In genomic region chr9:16159366-16159765, GRCm38 (mm10) we compare ENCODE assay signal across 28 mouse cellular contexts.
DNase-seq lines count a peak whose midpoint lies in the region; ATAC-seq and TF ChIP-seq lines count a peak whose summit lies in the region.
"Had no signal": no experiment of that assay in that cellular context is flagged by ENCODE, and none has a peak within 500 bp of the region (broad histone marks: within the 10 kb centered on the region; RNA-seq: fewer than 3 reads in every experiment).

No protein-coding gene starts in this region.

- no peak for TF ChIP-seq EP300 in heart, adult 2 months (IDR thresholded peaks at IDR 0.05; ENCODE audit: insufficient read depth, low read depth, low read length)

- H3K4me1 ChIP-seq in heart, adult 2 months (ENCODE audit: control insufficient read depth, insufficient read depth, low read length): no peaks in the 10 kb centered on the region
- no peaks in the 10 kb centered on the region for H3K4me1 ChIP-seq in liver, adult 2 months (ENCODE audit: control insufficient read depth, insufficient read depth, low read length)
- no peaks in the 10 kb centered on the region for H3K4me1 ChIP-seq in liver, embryonic 12.5 days
- no peaks in the 10 kb centered on the region for H3K4me1 ChIP-seq in E14TG2a.4 (replicated peaks; ENCODE audit: low read depth, low read length)
- H3K4me1 ChIP-seq in midbrain, embryonic 11.5 days (ENCODE audit: control insufficient read depth, insufficient read depth, low read length): 0 out of 2 replicates have a peak, but pooled peaks cover under 1% of the 10 kb centered on the region
- H3K4me1 ChIP-seq: embryonic facial prominence, embryonic 12.5 days; hindbrain, embryonic 15.5 days; intestine, embryonic 15.5 days; limb, embryonic 13.5 days; stomach, embryonic 15.5 days had no signal

- WGBS in heart, adult 2 months: 91% methylated on average over 5 of the region's 5 CpGs
- 94% methylated on average over 5 of the region's 5 CpGs for WGBS in liver, adult 2 months
- 78% methylated on average over 5 of the region's 5 CpGs for WGBS in liver, embryonic 12.5 days (ENCODE audit: insufficient replicate concordance)
- WGBS in midbrain, embryonic 11.5 days: 92% methylated on average over 5 of the region's 5 CpGs

- no peaks in the 10 kb centered on the region for H3K9me3 ChIP-seq in liver, embryonic 12.5 days (replicated peaks)
- H3K9me3 ChIP-seq in E14TG2a.4 (ENCODE audit: low read length): no peaks in the 10 kb centered on the region
- no peaks in the 10 kb centered on the region for H3K9me3 ChIP-seq in midbrain, embryonic 11.5 days (ENCODE audit: control insufficient read depth, low read length)
- H3K9me3 ChIP-seq: hindbrain, embryonic 10.5 days; hindbrain, embryonic 15.5 days; intestine, embryonic 15.5 days; limb, embryonic 13.5 days; stomach, embryonic 15.5 days had no signal

- intact Hi-C loops in heart, adult 2 months (cut with DNase I): no loop called here

- H3K4me2 ChIP-seq in liver, embryonic 12.5 days: no peak overlapping the region
- H3K4me2 ChIP-seq in midbrain, embryonic 11.5 days: no peak overlapping the region
- H3K4me2 ChIP-seq: embryonic facial prominence, embryonic 12.5 days; hindbrain, embryonic 15.5 days; intestine, embryonic 15.5 days; limb, embryonic 13.5 days; stomach, embryonic 15.5 days had no signal

- no peak for ATAC-seq in liver, embryonic 12.5 days
- ATAC-seq in midbrain, embryonic 11.5 days (ENCODE audit: low FRiP score): no peak
- ATAC-seq: forebrain, embryonic 14.5 days; intestine, embryonic 15.5 days had no signal

- no peaks in the 10 kb centered on the region for H3K79me2 ChIP-seq in heart, adult 2 months (replicated peaks; ENCODE audit: control insufficient read depth, insufficient read depth, low read length)
- no peaks in the 10 kb centered on the region for H3K79me2 ChIP-seq in liver, adult 2 months (ENCODE audit: control insufficient read depth, insufficient read depth, low read length)

- no peaks in the 10 kb centered on the region for H3K36me3 ChIP-seq in heart, adult 2 months (ENCODE audit: control insufficient read depth, insufficient read depth, low read length)
- no peaks in the 10 kb centered on the region for H3K36me3 ChIP-seq in liver, adult 2 months (ENCODE audit: control insufficient read depth, insufficient read depth, low read length)
- H3K36me3 ChIP-seq in liver, embryonic 12.5 days: no peaks in the 10 kb centered on the region
- H3K36me3 ChIP-seq in E14TG2a.4 (ENCODE audit: insufficient read depth, low read length): no peaks in the 10 kb centered on the region
- H3K36me3 ChIP-seq in midbrain, embryonic 11.5 days (ENCODE audit: control insufficient read depth, insufficient read depth, low read length): no peaks in the 10 kb centered on the region
- H3K36me3 ChIP-seq: embryonic facial prominence, embryonic 12.5 days; hindbrain, embryonic 15.5 days; intestine, embryonic 15.5 days; limb, embryonic 13.5 days; stomach, embryonic 15.5 days had no signal

- TF ChIP-seq POLR2A in heart, adult 2 months (IDR thresholded peaks at IDR 0.05; ENCODE audit: insufficient read depth, low read depth, low read length): no peak
- no peak for TF ChIP-seq POLR2A in liver, adult 2 months (IDR thresholded peaks at IDR 0.05; ENCODE audit: extremely low read depth, insufficient read depth, low read length)

- H3K9ac ChIP-seq in heart, adult 2 months (ENCODE audit: low read depth, low read length): no peak overlapping the region
- H3K9ac ChIP-seq in liver, adult 2 months (ENCODE audit: low read depth, low read length): no peak overlapping the region
- no peak overlapping the region for H3K9ac ChIP-seq in liver, embryonic 12.5 days
- H3K9ac ChIP-seq in midbrain, embryonic 11.5 days (ENCODE audit: low read length): no peak overlapping the region
- H3K9ac ChIP-seq: embryonic facial prominence, embryonic 12.5 days; hindbrain, embryonic 15.5 days; intestine, embryonic 15.5 days; limb, embryonic 13.5 days; stomach, embryonic 15.5 days had no signal

- H3K27ac ChIP-seq in heart, adult 2 months: no peak overlapping the region
- H3K27ac ChIP-seq in liver, adult 2 months (replicated peaks; ENCODE audit: insufficient read depth, low read depth, low read length): no peak overlapping the region
- H3K27ac ChIP-seq in liver, embryonic 12.5 days: no peak overlapping the region
- H3K27ac ChIP-seq in midbrain, embryonic 11.5 days (ENCODE audit: low read depth, low read length): no peak overlapping the region
- H3K27ac ChIP-seq: embryonic facial prominence, embryonic 12.5 days; hindbrain, embryonic 10.5 days; hindbrain, embryonic 15.5 days; intestine, embryonic 15.5 days; limb, embryonic 13.5 days; macrophage; stomach, embryonic 15.5 days had no signal

- H3K27me3 ChIP-seq in heart, adult 2 months (ENCODE audit: control insufficient read depth, insufficient read depth, low read length): no peaks in the 10 kb centered on the region
- H3K27me3 ChIP-seq in liver, adult 2 months (ENCODE audit: control insufficient read depth, insufficient read depth, low read length): no peaks in the 10 kb centered on the region
- no peaks in the 10 kb centered on the region for H3K27me3 ChIP-seq in liver, embryonic 12.5 days (replicated peaks)
- H3K27me3 ChIP-seq in E14TG2a.4 (ENCODE audit: insufficient read depth, low read length): no peaks in the 10 kb centered on the region
- H3K27me3 ChIP-seq in midbrain, embryonic 11.5 days (ENCODE audit: control insufficient read depth, insufficient read depth, low read length): no peaks in the 10 kb centered on the region
- H3K27me3 ChIP-seq: embryonic facial prominence, embryonic 12.5 days; hindbrain, embryonic 15.5 days; intestine, embryonic 15.5 days; limb, embryonic 13.5 days; stomach, embryonic 15.5 days had no signal

- no peak overlapping the region for H3K4me3 ChIP-seq in heart, adult 2 months
- H3K4me3 ChIP-seq in liver, adult 2 months (ENCODE audit: insufficient read depth, low read depth, low read length): no peak overlapping the region
- H3K4me3 ChIP-seq in liver, embryonic 12.5 days: no peak overlapping the region
- H3K4me3 ChIP-seq in E14TG2a.4 (replicated peaks; ENCODE audit: low read length): no peak overlapping the region
- H3K4me3 ChIP-seq in midbrain, embryonic 11.5 days (ENCODE audit: low read depth, low read length): no peak overlapping the region
- H3K4me3 ChIP-seq: embryonic facial prominence, embryonic 12.5 days; hindbrain, embryonic 10.5 days; hindbrain, embryonic 15.5 days; intestine, embryonic 15.5 days; limb, embryonic 13.5 days; stomach, embryonic 15.5 days had no signal

- no peak for DNase-seq in heart, adult 2 months
- no peak for DNase-seq in heart, adult 8-10 months (ENCODE audit: low spot score)
- no peak for DNase-seq in liver, adult 2 months (ENCODE audit: extremely low read depth, low read depth, low spot score)
- peak; percentile 76 for DNase-seq in R1 (ENCODE audit: low read depth, low spot score)
- no peak for DNase-seq in thymus, postnatal 25 days
- DNase-seq in midbrain, embryonic 11.5 days (ENCODE audit: low spot score, missing footprints): no peak
- DNase-seq: adrenal gland, postnatal 10 days; cerebellum, adult 11 months; cerebellum, adult 9-10 months; embryo, embryonic 11 days; heart, postnatal 14 days; kidney, adult 9 months; kidney, postnatal 10 days; lung, postnatal 10 days; midbrain, embryonic 14.5 days; retina, postnatal 1 day; right cerebral cortex, postnatal 14 days; thymus, postnatal 14 days had no signal

- TF ChIP-seq CTCF in heart, adult 2 months (IDR thresholded peaks at IDR 0.05): peak; percentile 28
- 0 out of 2 replicates have a peak, but pooled peaks have one; percentile 4 for TF ChIP-seq CTCF in liver, adult 2 months (IDR thresholded peaks at IDR 0.05; ENCODE audit: low read depth, low read length)
- peak; percentile 42 for TF ChIP-seq CTCF in E14TG2a.4 (conservative IDR thresholded peaks at IDR 0.05; ENCODE audit: low read length)
